Mouse (Mus musculus) thymus, adult 2 months (tissue): ENCODE data around the gene Wwox. TPM values are rescaled to one million over a fixed set of nuclear protein-coding genes. Genes with fewer than 3 reads are reported as not detected.

Source experiments
- DNase-seq: peaks from one replicate; pipeline ENCODE4 v3.0.0; 2021
- H3K27ac ChIP-seq: fragments of 200-500 bp; 2 replicates; pipeline ENCODE4 v1.5.1; 2012; ENCODE audit warnings: low read length, control low read depth; ENCODE audit not compliant: control insufficient read depth, insufficient read depth
- H3K27me3 ChIP-seq: fragments of 200-500 bp; 2 replicates; pipeline ENCODE4 v1.6.1; 2012; ENCODE audit warnings: mild to moderate bottlenecking, low read length, moderate library complexity, mixed read lengths; ENCODE audit not compliant: control insufficient read depth, insufficient read depth
- H3K36me3 ChIP-seq: fragments of 200-500 bp; 2 replicates; pipeline ENCODE4 v1.6.1; 2012; ENCODE audit warnings: mild to moderate bottlenecking, low read length, moderate library complexity; ENCODE audit not compliant: control insufficient read depth, insufficient read depth
- H3K4me1 ChIP-seq: fragments of 200-500 bp; replicated peaks from 2 replicates; pipeline ENCODE4 v1.6.1; 2012; ENCODE audit warnings: low read length; ENCODE audit not compliant: control insufficient read depth, insufficient read depth
- H3K4me3 ChIP-seq: fragments of 200-500 bp; 2 replicates; pipeline ENCODE4 v1.5.1; 2012; ENCODE audit warnings: mild to moderate bottlenecking, low read length, control low read depth, moderate library complexity; ENCODE audit not compliant: control insufficient read depth, insufficient read depth
- CTCF ChIP-seq: fragments of 200-500 bp; IDR thresholded peaks from 2 replicates; pipeline ENCODE4 v1.5.1; 2012; ENCODE audit warnings: mild to moderate bottlenecking, control low read depth, low read length, moderate library complexity, borderline replicate concordance; ENCODE audit not compliant: control insufficient read depth, poor library complexity, insufficient read depth; ENCODE audit errors: extremely low read depth
- POLR2A ChIP-seq: fragments of 200-500 bp; IDR thresholded peaks from 2 replicates; pipeline ENCODE4 v1.6.1; 2012; ENCODE audit warnings: mild to moderate bottlenecking, low read length, control low read depth, moderate library complexity; ENCODE audit not compliant: control insufficient read depth, poor library complexity, insufficient read depth; ENCODE audit errors: extremely low read depth
- WGBS: fragments of 180-500 bp; shearing (Covaris S2); methylation state at CpG from one replicate; pipeline ENCODE4 v1.1.7; 2018; 5-methylcytosine and 5-hydroxymethylcytosine counted together
- polyA plus RNA-seq: library from polyadenylated mRNA; depleted of rRNA; stranded (reverse); fragments of >200 nt; gene quantifications from 2 replicates; pipeline ENCODE4 v1.2.3, GENCODE M21; 2012

The Wwox gene
- polyA plus RNA-seq, 1 experiment: 8.4 TPM

DNA sequence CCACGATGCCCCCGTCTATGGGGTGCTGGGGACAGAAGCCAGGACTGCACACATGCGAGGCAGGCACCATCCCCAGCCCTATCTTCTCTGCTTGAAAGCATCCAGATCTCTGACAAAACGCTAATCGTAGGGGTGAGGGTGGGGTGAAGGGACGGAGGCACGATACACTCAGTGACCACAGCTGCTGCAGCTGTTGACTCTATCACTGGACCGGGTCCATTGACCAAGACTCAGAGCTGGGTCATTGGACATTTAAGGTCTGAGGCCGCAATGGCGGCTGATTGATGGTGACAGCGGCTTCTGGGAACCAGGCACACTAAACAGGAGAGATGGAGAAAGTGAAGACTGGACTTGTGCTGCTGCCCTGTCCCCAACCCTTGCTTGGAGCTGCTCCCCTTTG is 768.0 kb downstream of the Wwox start:
- 98% methylated on average over 11 of the region's 11 CpGs for whole genome bisulfite sequencing
- no peak for TF ChIP-seq POLR2A
- no peak for TF ChIP-seq CTCF

DNA sequence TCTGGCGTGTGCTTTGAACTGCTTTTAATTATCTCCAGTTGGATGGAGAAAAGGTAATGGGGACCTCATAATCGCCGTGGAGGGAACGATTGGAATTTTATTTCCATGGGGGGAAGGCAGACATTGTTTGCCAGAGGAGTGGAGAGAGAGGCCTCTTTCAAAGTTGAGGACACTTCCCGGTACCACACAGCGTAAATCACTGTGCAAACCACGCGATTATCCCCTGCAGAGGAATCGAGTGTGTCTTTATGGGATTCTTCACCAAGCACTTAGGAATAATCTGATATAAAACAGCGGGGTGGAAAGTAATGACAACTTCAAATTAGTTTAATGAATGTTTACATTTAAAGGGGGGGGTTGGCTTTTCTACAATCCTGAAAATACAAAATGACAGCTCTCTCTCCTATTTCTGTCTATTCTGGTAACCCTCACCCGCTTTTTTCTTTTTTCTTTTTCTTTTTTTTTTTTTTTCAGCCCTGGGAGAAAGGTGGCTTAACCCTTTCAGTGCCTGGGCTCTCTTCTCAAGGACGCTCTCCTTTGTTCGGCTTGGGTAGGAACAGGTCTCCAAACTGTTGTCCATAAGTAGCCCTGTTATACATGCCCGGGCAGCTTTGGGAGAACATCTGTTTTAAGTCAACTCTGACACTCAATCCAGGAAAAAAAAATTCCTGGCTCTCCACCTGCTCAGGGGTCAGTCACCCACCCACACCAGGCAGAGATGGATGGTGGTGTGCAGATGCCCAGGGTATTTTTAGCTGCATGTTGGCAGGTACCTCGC is 769.1 kb downstream of the Wwox start:
- H3K4me1 ChIP-seq: no peaks in the 10 kb centered on the region
- H3K4me3 ChIP-seq: no peak overlapping the region
- H3K27ac ChIP-seq: no peak overlapping the region
- TF ChIP-seq CTCF (no peak), POLR2A (no peak)
- DNase-seq: no peak
- no peaks in the 10 kb centered on the region for H3K36me3 ChIP-seq
- H3K27me3 ChIP-seq: no peaks in the 10 kb centered on the region
- WGBS: 90% methylated on average over 15 of the region's 15 CpGs

More for the DNA sequence above, 768.0 kb downstream of the Wwox start:
- no peak for DNase-seq
- Histone ChIP-seq H3K27me3 (no peaks in the 10 kb centered on the region), H3K4me3 (no peak overlapping the region), H3K27ac (no peak overlapping the region), H3K36me3 (no peaks in the 10 kb centered on the region), H3K4me1 (no peaks in the 10 kb centered on the region)

DNA sequence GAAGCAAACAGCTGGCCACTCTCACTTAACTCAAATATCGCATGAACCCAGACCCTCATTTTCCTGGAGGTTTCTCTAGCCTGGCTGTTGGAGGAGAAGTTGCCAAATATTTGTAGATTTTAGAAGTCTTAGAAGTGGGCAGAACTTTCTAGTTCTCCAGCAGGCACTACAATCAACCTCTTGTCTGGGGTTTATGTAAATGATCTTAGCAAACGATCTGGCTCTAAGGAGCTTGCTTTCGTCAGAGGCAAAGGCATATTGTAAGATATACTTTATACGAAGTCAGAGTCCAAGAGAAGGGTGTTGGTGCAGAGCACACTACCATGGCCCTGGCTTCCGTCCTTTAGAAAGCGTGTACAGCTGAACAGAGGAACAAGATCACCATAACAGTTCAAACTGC is 770.6 kb downstream of the Wwox start:
- WGBS: 95% methylated on average over 6 of the region's 6 CpGs
- H3K27me3 ChIP-seq: no peaks in the 10 kb centered on the region

DNA sequence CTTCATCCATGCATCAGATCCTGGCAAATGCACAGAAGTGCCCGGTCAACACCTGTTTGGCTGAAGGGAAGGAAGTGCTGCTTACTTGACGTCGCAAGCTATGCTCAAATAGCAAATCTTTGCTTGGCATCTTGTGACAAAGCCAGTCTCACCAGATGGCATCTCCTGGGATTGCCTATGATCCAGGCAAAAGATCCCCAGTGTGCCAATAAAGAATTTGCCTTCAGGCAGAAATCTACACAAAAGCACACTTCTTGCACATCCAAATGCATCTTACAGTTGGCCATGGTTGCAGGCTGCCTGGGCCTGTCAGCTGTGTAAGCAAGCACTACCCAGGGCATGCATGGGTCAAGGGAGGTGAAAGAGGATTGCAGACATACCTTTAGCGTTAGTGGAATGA is 773.7 kb downstream of the Wwox start:
- no peak for TF ChIP-seq CTCF
- no peak for TF ChIP-seq POLR2A
- 94% methylated on average over 4 of the region's 4 CpGs for WGBS

More for the DNA sequence above, 770.6 kb downstream of the Wwox start:
- no peaks in the 10 kb centered on the region for H3K4me1 ChIP-seq
- H3K4me3 ChIP-seq: no peak overlapping the region
- no peak overlapping the region for H3K27ac ChIP-seq
- no peaks in the 10 kb centered on the region for H3K36me3 ChIP-seq
- TF ChIP-seq CTCF (no peak), POLR2A (no peak)
- no peak for DNase-seq

DNA sequence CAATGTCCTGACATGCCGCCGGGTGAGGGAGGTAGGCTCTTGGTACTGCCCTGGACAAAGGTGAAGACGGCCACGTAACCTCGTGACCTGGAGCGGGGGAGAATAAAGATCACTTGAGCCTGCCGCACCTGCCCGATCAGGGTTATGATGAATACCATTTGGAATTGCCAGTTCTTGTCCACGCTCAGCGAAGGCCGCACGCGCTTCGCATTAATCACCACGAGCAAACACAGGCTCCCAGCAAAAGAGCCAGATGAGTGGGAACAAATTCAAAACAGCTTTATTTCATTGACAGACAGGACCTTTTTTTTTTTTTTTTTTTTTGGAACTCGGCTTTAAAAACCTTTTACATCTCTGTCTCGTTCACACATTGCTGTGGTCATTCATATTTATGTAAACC is 775.4 kb downstream of the Wwox start:
- no peaks in the 10 kb centered on the region for H3K36me3 ChIP-seq
- no peaks in the 10 kb centered on the region for H3K4me1 ChIP-seq
- H3K27ac ChIP-seq: no peak overlapping the region
- H3K27me3 ChIP-seq: no peaks in the 10 kb centered on the region
- DNase-seq: no peak
- WGBS: 93% methylated on average over 17 of the region's 17 CpGs
- H3K4me3 ChIP-seq: no peak overlapping the region
- no peak for TF ChIP-seq CTCF
- TF ChIP-seq POLR2A: no peak

More for the DNA sequence above, 773.7 kb downstream of the Wwox start:
- no peak for DNase-seq
- Histone ChIP-seq H3K4me1 (no peaks in the 10 kb centered on the region), H3K27me3 (no peaks in the 10 kb centered on the region), H3K4me3 (no peak overlapping the region), H3K27ac (no peak overlapping the region), H3K36me3 (no peaks in the 10 kb centered on the region)

DNA sequence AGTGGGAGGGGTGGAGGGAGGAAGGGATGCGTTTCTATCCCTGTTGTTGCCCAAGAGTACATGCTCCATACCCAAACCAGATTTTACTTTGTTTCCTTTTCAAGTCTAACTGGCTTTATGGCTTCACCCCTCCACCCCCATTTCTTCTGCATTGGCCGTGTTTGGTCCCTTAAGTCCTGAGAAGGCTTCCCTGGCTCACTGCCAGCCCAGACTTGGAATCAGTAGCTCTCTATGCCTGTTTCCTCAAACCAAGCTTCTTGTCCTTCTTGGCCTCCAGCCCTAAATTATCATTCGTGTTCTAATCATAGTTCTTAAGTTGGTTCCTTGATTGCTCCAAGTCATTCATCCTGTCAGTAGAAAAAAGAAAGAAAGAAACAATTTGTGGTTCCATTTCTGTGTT is 777.3 kb downstream of the Wwox start:
- no peak for DNase-seq
- H3K4me3 ChIP-seq: no peak overlapping the region
- H3K27ac ChIP-seq: no peak overlapping the region
- H3K36me3 ChIP-seq: no peaks in the 10 kb centered on the region
- no peak for TF ChIP-seq CTCF
- no peak for TF ChIP-seq POLR2A
- no peaks in the 10 kb centered on the region for H3K27me3 ChIP-seq
- 76% methylated on average over 3 of the region's 3 CpGs for WGBS
- no peaks in the 10 kb centered on the region for H3K4me1 ChIP-seq

DNA sequence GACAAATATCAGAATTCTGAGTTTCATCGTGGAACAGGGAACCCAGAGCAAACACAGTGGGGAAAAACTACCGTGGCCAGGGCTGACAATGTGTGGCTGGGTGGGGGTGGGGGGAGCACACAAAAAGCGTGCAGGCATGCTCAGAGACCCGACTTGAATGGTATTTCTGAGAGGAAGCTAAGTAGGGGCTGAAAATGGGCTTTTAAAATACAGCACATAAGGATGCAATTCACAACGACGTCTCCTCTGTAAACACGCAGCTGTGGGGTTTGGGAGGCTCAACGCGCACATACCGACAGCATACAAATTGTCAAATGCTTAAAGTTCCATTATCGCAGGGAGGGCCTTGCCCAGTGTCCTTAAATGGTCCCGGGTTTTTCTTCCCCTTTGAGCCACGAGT is 783.1 kb downstream of the Wwox start:
- H3K36me3 ChIP-seq: no peaks in the 10 kb centered on the region
- peaks cover 11% of the 10 kb centered on the region for H3K4me1 ChIP-seq
- H3K4me3 ChIP-seq: no peak overlapping the region
- TF ChIP-seq POLR2A: no peak
- TF ChIP-seq CTCF: no peak
- DNase-seq: no peak
- H3K27me3 ChIP-seq: no peaks in the 10 kb centered on the region
- WGBS: 82% methylated on average over 13 of the region's 13 CpGs
- H3K27ac ChIP-seq: no peak overlapping the region
